Mouse (Mus musculus) MEL (cell line): ENCODE measurements at regions not wholly inside any gene's neighbourhood (a gene's known extent, or its start where the extent isn't known, plus 50 kb on each side); places are given as distances from the start of the nearest gene placed in this dataset.

ENCODE experiments used
- DNase-seq: peaks from one replicate; pipeline ENCODE4 v3.0.0; 2011; ENCODE audit warnings: low read depth, low spot score
- H3K27ac ChIP-seq: 2 replicates; pipeline ENCODE4 v1.5.1; 2012; ENCODE audit warnings: low read depth, mild to moderate bottlenecking, control low read depth, low read length, moderate library complexity; ENCODE audit not compliant: control insufficient read depth
- H3K27me3 ChIP-seq, 2 experiments: fragments of 150-350 bp in 1 of 2; sonication (generic) in 1 of 2; 2 replicates each; pipeline ENCODE4 v1.6.1; 2012; ENCODE audit warnings: low read length in 2 of 2, mild to moderate bottlenecking in 2 of 2, improper control_type of control experiment in 1 of 2, moderate library complexity in 1 of 2; ENCODE audit not compliant: insufficient read depth in 2 of 2, control insufficient read depth in 1 of 2
- H3K36me3 ChIP-seq, 2 experiments: 2 replicates each; pipeline ENCODE4 v1.6.1; 2012 to 2014; ENCODE audit warnings: low read length in 2 of 2, improper control_type of control experiment in 1 of 2, inconsistent platforms in 1 of 2, mild to moderate bottlenecking in 1 of 2; ENCODE audit not compliant: insufficient read depth in 2 of 2, control insufficient read depth in 1 of 2
- H3K4me1 ChIP-seq, 2 experiments: fragments of 150-350 bp in 1 of 2; sonication (generic) in 1 of 2; 2 replicates each; pipeline ENCODE4 v1.6.1; 2012; ENCODE audit warnings: low read length in 2 of 2, improper control_type of control experiment in 1 of 2, mild to moderate bottlenecking in 1 of 2; ENCODE audit not compliant: insufficient read depth in 2 of 2, control insufficient read depth in 1 of 2
- H3K4me3 ChIP-seq, 2 experiments: fragments of 150-350 bp in 1 of 2; sonication (generic) in 1 of 2; 2 replicates each; pipeline ENCODE4 v1.5.1; 2012; ENCODE audit warnings: low read depth in 2 of 2, low read length in 2 of 2, mild to moderate bottlenecking in 2 of 2, moderate library complexity in 2 of 2, control low read depth in 1 of 2, improper control_type of control experiment in 1 of 2; ENCODE audit not compliant: control insufficient read depth in 1 of 2, insufficient read depth in 1 of 2
- H3K79me2 ChIP-seq: 2 replicates; pipeline ENCODE4 v1.6.1; 2012; ENCODE audit warnings: mild to moderate bottlenecking, low read length, moderate library complexity; ENCODE audit not compliant: control insufficient read depth, poor library complexity, insufficient read depth
- H3K9ac ChIP-seq: 2 replicates; pipeline ENCODE4 v1.6.1; 2012; ENCODE audit warnings: low read depth, mild to moderate bottlenecking, control low read depth, low read length, moderate library complexity; ENCODE audit not compliant: control insufficient read depth, poor library complexity, severe bottlenecking
- H3K9me3 ChIP-seq: fragments of 150-350 bp; sonication (generic); replicated peaks from 2 replicates; pipeline ENCODE4 v1.6.1; 2012; ENCODE audit warnings: mild to moderate bottlenecking, low read length, improper control_type of control experiment, moderate library complexity; ENCODE audit not compliant: insufficient read depth
- CHD1 ChIP-seq: IDR thresholded peaks from 2 replicates; pipeline ENCODE4 v1.6.1; 2012; ENCODE audit warnings: low read depth, mild to moderate bottlenecking, inconsistent platforms, low read length, improper control_type of control experiment
- ELF1 ChIP-seq: IDR thresholded peaks from 2 replicates; pipeline ENCODE4 v1.6.1; 2014; ENCODE audit warnings: low read depth, mild to moderate bottlenecking, inconsistent platforms, low read length, improper control_type of control experiment, moderate library complexity
- GABPA ChIP-seq: IDR thresholded peaks from 2 replicates; pipeline ENCODE4 v1.6.1; 2012; ENCODE audit warnings: low read depth, mild to moderate bottlenecking, inconsistent platforms, low read length, improper control_type of control experiment, moderate library complexity
- KAT2A ChIP-seq: conservative IDR thresholded peaks from 2 replicates; pipeline ENCODE4 v1.6.1; 2012; ENCODE audit warnings: low read depth, low read length, improper control_type of control experiment, inconsistent platforms
- MAX ChIP-seq: IDR thresholded peaks from 2 replicates; pipeline ENCODE4 v1.6.1; 2011; ENCODE audit warnings: low read length, improper control_type of control experiment
- MAZ ChIP-seq: IDR thresholded peaks from 2 replicates; pipeline ENCODE4 v1.6.1; 2012; ENCODE audit warnings: low read depth, mild to moderate bottlenecking, inconsistent platforms, low read length, improper control_type of control experiment
- MEF2A ChIP-seq: IDR thresholded peaks from 2 replicates; pipeline ENCODE4 v1.6.1; 2014; ENCODE audit warnings: low read depth, mild to moderate bottlenecking, inconsistent platforms, low read length, improper control_type of control experiment; ENCODE audit not compliant: poor library complexity, insufficient replicate concordance, severe bottlenecking; ENCODE audit errors: extremely low read depth
- MXI1 ChIP-seq: IDR thresholded peaks from 2 replicates; pipeline ENCODE4 v1.6.1; 2011; ENCODE audit warnings: mild to moderate bottlenecking, low read depth, low read length, improper control_type of control experiment
- MYC ChIP-seq: IDR thresholded peaks from 2 replicates; pipeline ENCODE4 v1.6.1; 2011; ENCODE audit warnings: low read depth, mild to moderate bottlenecking, low read length, improper control_type of control experiment, moderate library complexity
- NRF1 ChIP-seq: IDR thresholded peaks from 2 replicates; pipeline ENCODE4 v1.6.1; 2014; ENCODE audit warnings: low read depth, mild to moderate bottlenecking, inconsistent platforms, low read length, improper control_type of control experiment, moderate library complexity; ENCODE audit not compliant: poor library complexity, insufficient read depth, severe bottlenecking
- RAD21 ChIP-seq: IDR thresholded peaks from 2 replicates; pipeline ENCODE4 v1.6.1; 2011; ENCODE audit warnings: mild to moderate bottlenecking, low read depth, low read length, improper control_type of control experiment
- RCOR1 ChIP-seq: IDR thresholded peaks from 2 replicates; pipeline ENCODE4 v1.6.1; 2012; ENCODE audit warnings: low read depth, mild to moderate bottlenecking, inconsistent platforms, low read length, improper control_type of control experiment
- SMC3 ChIP-seq: IDR thresholded peaks from 2 replicates; pipeline ENCODE4 v1.6.1; 2011; ENCODE audit warnings: low read depth, low read length, improper control_type of control experiment
- TAL1 ChIP-seq: IDR thresholded peaks from 2 replicates; pipeline ENCODE4 v1.6.1; 2012; ENCODE audit warnings: mild to moderate bottlenecking, inconsistent platforms, low read length, moderate library complexity, mixed read lengths
- USF2 ChIP-seq, 2 experiments: IDR thresholded peaks; 2 replicates each; pipeline ENCODE4 v1.6.1; 2011 to 2012; ENCODE audit warnings: improper control_type of control experiment in 2 of 2, low read length in 2 of 2, borderline replicate concordance in 1 of 2, inconsistent platforms in 1 of 2, low read depth in 1 of 2, mild to moderate bottlenecking in 1 of 2; ENCODE audit not compliant: insufficient read depth in 1 of 2
- ZKSCAN1 ChIP-seq: IDR thresholded peaks from 2 replicates; pipeline ENCODE4 v1.6.1; 2012; ENCODE audit warnings: low read depth, mild to moderate bottlenecking, inconsistent platforms, low read length, improper control_type of control experiment, moderate library complexity
- ZMIZ1 ChIP-seq: IDR thresholded peaks from 2 replicates; pipeline ENCODE4 v1.6.1; 2012; ENCODE audit warnings: low read depth, mild to moderate bottlenecking, inconsistent platforms, low read length, improper control_type of control experiment, moderate library complexity

DNA sequence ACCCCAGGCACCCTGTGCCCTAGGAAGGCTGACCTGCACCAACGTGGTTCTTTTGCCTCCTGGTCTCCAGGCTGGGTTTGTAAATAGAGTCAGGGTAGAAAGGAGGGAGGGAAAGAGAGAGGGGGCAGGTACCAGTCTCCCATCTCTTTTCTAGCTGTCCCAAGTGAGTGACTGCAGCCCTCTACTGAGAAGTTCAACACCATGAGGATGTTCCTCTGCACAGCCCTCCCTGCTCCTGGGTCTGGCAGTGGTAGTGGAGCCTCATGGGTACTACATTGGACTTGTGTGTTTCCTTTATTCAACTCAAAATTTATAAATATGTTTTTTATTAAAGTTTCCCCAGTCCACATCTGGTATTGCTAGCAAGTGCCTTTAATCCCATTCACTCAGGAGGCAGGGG lies 1002.6 kb downstream of the 4930447A16Rik start:
- DNase-seq = no peak
- TF ChIP-seq USF2 (IDR thresholded peaks at IDR 0.05; ENCODE audit: borderline replicate concordance in 1 of 2, insufficient read depth in 1 of 2, low read depth in 1 of 2, low read length in 2 of 2) (no peak), MAX (no peak), ELF1 (no peak), NRF1 (no peak), RAD21 (no peak), MYC (no peak), KAT2A (no peak), ZMIZ1 (no peak), SMC3 (no peak), TAL1 (no peak), ZKSCAN1 (no peak), MEF2A (no peak), RCOR1 (no peak), MXI1 (no peak), MAZ (no peak)
- Histone ChIP-seq H3K36me3 (no peaks in the 10 kb centered on the region), H3K9ac (no peak overlapping the region), H3K27ac (no peak overlapping the region), H3K79me2 (no peaks in the 10 kb centered on the region), H3K9me3 (no peaks in the 10 kb centered on the region), H3K4me1 (no peaks in the 10 kb centered on the region), H3K27me3 (peaks cover 0 to 13% of the 10 kb centered on the region in 2 experiments; a peak in 3 of 4 replicates), H3K4me3 (no peak overlapping the region)

DNA sequence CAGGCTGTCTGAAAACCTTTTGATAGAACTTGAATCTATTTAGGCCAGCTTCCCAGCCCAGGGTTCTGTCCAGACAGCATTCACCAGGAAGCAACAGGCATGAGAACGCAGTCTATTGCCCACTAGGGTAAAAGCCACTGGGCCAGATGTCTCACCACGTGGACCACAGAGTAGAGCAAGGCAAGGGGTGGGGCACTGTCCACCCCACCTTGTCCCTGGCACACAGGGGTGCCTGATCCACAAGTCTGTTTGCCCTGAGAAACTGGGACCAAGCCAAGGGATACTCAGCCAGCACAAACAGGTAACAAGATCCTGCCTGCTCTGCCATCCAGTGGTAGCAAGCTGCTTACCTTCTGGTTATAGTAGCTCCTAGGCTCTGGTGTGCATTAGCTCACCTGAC lies 1006.3 kb downstream of the 4930447A16Rik start:
- Histone ChIP-seq H3K27ac (no peak overlapping the region), H3K79me2 (no peaks in the 10 kb centered on the region), H3K9ac (no peak overlapping the region), H3K4me3 (no peak overlapping the region), H3K4me1 (no peaks in the 10 kb centered on the region), H3K36me3 (no peaks in the 10 kb centered on the region), H3K27me3 (peaks cover 0 to 8% of the 10 kb centered on the region in 2 experiments; a peak in 3 of 4 replicates), H3K9me3 (no peaks in the 10 kb centered on the region)
- no peak for DNase-seq
- no peak for TF ChIP-seq GABPA
- no peak for TF ChIP-seq CHD1
- TF ChIP-seq KAT2A = no peak
